Mouse (Mus musculus) midbrain, embryonic 13.5 days (tissue): Measurements from ENCODE around the gene Pmepa1. TPM values are rescaled to one million over a fixed set of nuclear protein-coding genes. Genes with fewer than 3 reads are reported as not detected.

ENCODE experiments used
- ATAC-seq: fragments of 200-750 bp; cut with Nextera tagmentation; 2 replicates; pipeline ENCODE4 v1.8.0; 2017; ENCODE audit warnings: mild to moderate bottlenecking, moderate TSS enrichment, moderate library complexity
- H3K27ac ChIP-seq: fragments of 300-500 bp; sonication (generic); 2 replicates; pipeline ENCODE4 v1.5.1; 2015; ENCODE audit warnings: inconsistent platforms, mild to moderate bottlenecking, moderate library complexity
- H3K27me3 ChIP-seq: fragments of 300-500 bp; sonication (generic); 2 replicates; pipeline ENCODE4 v1.6.1; 2015; ENCODE audit warnings: mild to moderate bottlenecking, inconsistent platforms
- H3K36me3 ChIP-seq: fragments of 300-500 bp; sonication (generic); 2 replicates; pipeline ENCODE4 v1.6.1; 2015; ENCODE audit warnings: mild to moderate bottlenecking, inconsistent platforms
- H3K4me1 ChIP-seq: fragments of 300-500 bp; sonication (generic); replicated peaks from 2 replicates; pipeline ENCODE4 v1.6.1; 2015; ENCODE audit warnings: inconsistent platforms
- H3K4me2 ChIP-seq: fragments of 300-500 bp; sonication (generic); replicated peaks from 2 replicates; pipeline ENCODE4 v1.6.1; 2015; ENCODE audit warnings: moderate library complexity, mild to moderate bottlenecking, inconsistent platforms
- H3K4me3 ChIP-seq: fragments of 300-500 bp; sonication (generic); replicated peaks from 2 replicates; pipeline ENCODE4 v1.5.1; 2015; ENCODE audit warnings: mild to moderate bottlenecking, inconsistent platforms
- H3K9ac ChIP-seq: fragments of 300-500 bp; sonication (generic); replicated peaks from 2 replicates; pipeline ENCODE4 v1.6.1; 2015; ENCODE audit warnings: mild to moderate bottlenecking, inconsistent platforms
- H3K9me3 ChIP-seq: fragments of 300-500 bp; sonication (generic); 2 replicates; pipeline ENCODE4 v1.6.1; 2016; ENCODE audit warnings: mild to moderate bottlenecking, inconsistent platforms
- WGBS: fragments of 180-500 bp; shearing (Covaris S2); methylation state at CpG from one replicate; pipeline ENCODE4 v1.1.7; 2015; 5-methylcytosine and 5-hydroxymethylcytosine counted together
- polyA plus RNA-seq: library from polyadenylated mRNA; unstranded; fragments of >200 nt; fragmentation: Nextera tagmentation; extraction: Ambion mirVana; gene quantifications from 2 replicates; pipeline ENCODE4 v1.2.1, GENCODE M21; 2015

The Pmepa1 gene
- polyA plus RNA-seq, 1 experiment from 2014 or later: 4.7 TPM

DNA sequence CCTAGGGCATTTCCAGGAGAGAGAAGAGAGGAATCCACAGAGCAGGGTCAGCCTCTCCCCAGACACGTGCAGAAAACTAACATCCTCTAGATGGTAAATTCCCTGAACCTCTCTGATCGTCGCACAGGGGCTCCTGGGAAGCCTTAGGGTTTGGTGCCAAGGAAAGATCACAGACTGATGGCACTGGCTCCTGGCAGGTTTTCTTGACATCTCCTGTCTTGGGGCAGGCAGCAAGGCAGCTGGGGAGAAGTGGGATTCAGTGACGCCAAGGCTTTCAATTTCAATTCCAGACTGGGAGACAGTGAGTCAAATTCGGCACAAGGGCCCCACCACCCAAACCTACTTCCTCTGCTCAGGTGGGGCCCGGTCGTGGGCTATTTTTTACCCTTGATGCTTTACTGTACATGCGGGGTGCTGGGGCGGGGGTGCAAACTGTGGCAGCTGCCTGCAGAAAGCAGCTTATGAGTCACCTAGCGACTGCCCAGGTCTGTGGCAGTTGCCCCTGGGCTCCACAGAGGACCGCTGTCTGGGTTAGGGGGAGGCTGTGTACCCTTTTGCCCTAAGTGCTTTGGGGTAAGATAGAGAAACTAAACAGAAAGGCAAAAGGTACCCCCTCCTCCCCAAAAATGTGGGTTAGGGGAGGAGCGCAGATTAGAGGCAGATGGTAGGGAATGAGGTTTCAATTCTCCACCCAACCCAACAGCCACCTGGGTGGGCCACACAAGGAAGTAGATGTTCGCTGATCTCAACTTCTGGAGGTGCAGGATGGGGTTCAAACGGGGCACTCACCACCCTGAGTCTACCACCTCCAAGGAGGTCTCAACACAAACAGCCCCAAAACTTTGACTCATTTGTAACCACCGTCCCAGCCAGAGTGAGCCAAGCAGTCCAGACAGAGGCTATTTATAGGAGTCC, 1.6 kb downstream of the Pmepa1 start:
- WGBS: 16% methylated on average over 15 of the region's 15 CpGs
- Histone ChIP-seq H3K9me3 (no peaks in the 10 kb centered on the region), H3K4me2 (peak overlapping the region; percentile 76), H3K9ac (peak overlapping the region; percentile 99), H3K4me1 (peaks cover 64% of the 10 kb centered on the region), H3K27me3 (0 out of 2 replicates have a peak, but pooled peaks cover 3% of the 10 kb centered on the region), H3K36me3 (no peaks in the 10 kb centered on the region), H3K4me3 (peak overlapping the region; percentile 97), H3K27ac (peak overlapping the region; percentile 91; the same call in 1 of the 2 replicates)
- ATAC-seq: no peak; the same call in 1 of the 2 replicates

DNA sequence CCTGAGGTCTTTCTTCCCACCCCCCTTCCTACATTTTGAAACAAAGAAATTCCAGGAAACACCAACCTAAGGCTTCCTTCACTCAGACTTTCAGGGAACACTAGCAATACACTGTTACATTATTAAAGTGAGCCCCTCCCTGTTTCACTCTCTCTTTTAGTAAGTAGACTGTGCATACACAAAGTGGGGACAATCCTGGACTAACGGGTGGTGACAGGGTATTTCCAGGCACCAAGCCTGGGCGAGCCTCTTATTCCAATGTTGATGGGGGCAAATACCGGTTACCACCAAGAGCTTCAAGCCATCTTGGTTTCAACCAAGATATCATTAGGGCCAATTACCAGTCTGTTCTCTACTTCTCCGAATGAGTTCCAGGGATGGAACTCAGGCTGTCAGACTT, 2.4 kb downstream of the Pmepa1 start:
- WGBS: 57% methylated on average over 4 of the region's 4 CpGs
- no peak overlapping the region for H3K27ac ChIP-seq
- ATAC-seq: no peak
- peak overlapping the region; percentile 97 for H3K4me3 ChIP-seq
- 0 out of 2 replicates have a peak, but pooled peaks cover 3% of the 10 kb centered on the region for H3K27me3 ChIP-seq
- H3K9ac ChIP-seq: peak overlapping the region; percentile 99
- H3K4me1 ChIP-seq: peaks cover 69% of the 10 kb centered on the region
- H3K4me2 ChIP-seq: peak overlapping the region; percentile 76
- H3K36me3 ChIP-seq: no peaks in the 10 kb centered on the region
- no peaks in the 10 kb centered on the region for H3K9me3 ChIP-seq

- Histone ChIP-seq H3K27ac (no peak overlapping the region), H3K9me3 (no peaks in the 10 kb centered on the region), H3K4me1 (peaks cover 78% of the 10 kb centered on the region), H3K36me3 (no peaks in the 10 kb centered on the region), H3K4me2 (no peak overlapping the region), H3K9ac (no peak overlapping the region), H3K27me3 (no peaks in the 10 kb centered on the region), H3K4me3 (no peak overlapping the region)
- no peak for ATAC-seq
- 81% methylated on average over 11 of the region's 11 CpGs for WGBS
These were observed 3.9 kb downstream of the Pmepa1 start for GRCm38 (mm10) chr2:173272354-173272900.

- H3K4me2 ChIP-seq: no peak overlapping the region
- H3K4me3 ChIP-seq: no peak overlapping the region
- H3K9ac ChIP-seq: no peak overlapping the region
- H3K27ac ChIP-seq: no peak overlapping the region
- no peaks in the 10 kb centered on the region for H3K27me3 ChIP-seq
- no peak for ATAC-seq
- 84% methylated on average over 9 of the region's 9 CpGs for WGBS
- no peaks in the 10 kb centered on the region for H3K9me3 ChIP-seq
- peaks cover 78% of the 10 kb centered on the region for H3K4me1 ChIP-seq
- H3K36me3 ChIP-seq: no peaks in the 10 kb centered on the region
These were observed 4.8 kb downstream of the Pmepa1 start for GRCm38 (mm10) chr2:173271541-173271940.

GRCm38 (mm10) chr2:173270601-173271248, 5.6 kb downstream of the Pmepa1 start:
- WGBS: 70% methylated on average over 11 of the region's 11 CpGs
- no peak overlapping the region for H3K4me2 ChIP-seq
- H3K27ac ChIP-seq: no peak overlapping the region
- H3K36me3 ChIP-seq: no peaks in the 10 kb centered on the region
- H3K27me3 ChIP-seq: no peaks in the 10 kb centered on the region
- peaks cover 87% of the 10 kb centered on the region for H3K4me1 ChIP-seq
- no peaks in the 10 kb centered on the region for H3K9me3 ChIP-seq
- H3K9ac ChIP-seq: no peak overlapping the region
- no peak overlapping the region for H3K4me3 ChIP-seq
- ATAC-seq: no peak

- no peaks in the 10 kb centered on the region for H3K27me3 ChIP-seq
- no peaks in the 10 kb centered on the region for H3K36me3 ChIP-seq
- H3K4me1 ChIP-seq: peaks cover 91% of the 10 kb centered on the region
- no peak overlapping the region for H3K4me3 ChIP-seq
- ATAC-seq: no peak
- WGBS: 55% methylated on average over 9 of the region's 9 CpGs
- H3K9ac ChIP-seq: no peak overlapping the region
- no peaks in the 10 kb centered on the region for H3K9me3 ChIP-seq
- no peak overlapping the region for H3K4me2 ChIP-seq
- no peak overlapping the region for H3K27ac ChIP-seq
These were observed 6.1 kb downstream of the Pmepa1 start for GRCm38 (mm10) chr2:173270196-173270595.

DNA sequence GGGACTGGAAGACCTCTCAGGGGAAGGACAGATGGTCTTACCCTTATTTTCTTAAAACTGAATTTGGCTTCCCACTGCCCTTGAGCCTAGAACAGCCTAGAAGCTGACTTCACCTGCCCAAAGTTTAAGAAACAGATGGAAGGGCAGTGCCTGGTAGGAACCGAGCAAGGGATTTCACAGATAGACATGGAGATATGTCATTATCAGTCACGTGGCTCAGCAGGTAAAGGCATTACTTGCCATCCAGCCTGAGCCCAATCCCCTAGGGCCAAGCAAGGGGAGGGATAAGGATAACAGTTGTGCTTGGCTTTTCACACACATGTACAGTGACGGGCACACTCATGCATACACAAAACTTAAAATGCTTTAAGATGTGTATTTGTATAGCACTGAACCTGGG, 8.8 kb downstream of the Pmepa1 start:
- no peak overlapping the region for H3K4me3 ChIP-seq
- ATAC-seq: no peak
- no peak overlapping the region for H3K4me2 ChIP-seq
- no peaks in the 10 kb centered on the region for H3K27me3 ChIP-seq
- H3K9ac ChIP-seq: no peak overlapping the region
- H3K4me1 ChIP-seq: peaks cover 83% of the 10 kb centered on the region
- WGBS: 85% methylated on average over 3 of the region's 3 CpGs
- no peaks in the 10 kb centered on the region for H3K9me3 ChIP-seq
- H3K36me3 ChIP-seq: no peaks in the 10 kb centered on the region
- no peak overlapping the region for H3K27ac ChIP-seq

DNA sequence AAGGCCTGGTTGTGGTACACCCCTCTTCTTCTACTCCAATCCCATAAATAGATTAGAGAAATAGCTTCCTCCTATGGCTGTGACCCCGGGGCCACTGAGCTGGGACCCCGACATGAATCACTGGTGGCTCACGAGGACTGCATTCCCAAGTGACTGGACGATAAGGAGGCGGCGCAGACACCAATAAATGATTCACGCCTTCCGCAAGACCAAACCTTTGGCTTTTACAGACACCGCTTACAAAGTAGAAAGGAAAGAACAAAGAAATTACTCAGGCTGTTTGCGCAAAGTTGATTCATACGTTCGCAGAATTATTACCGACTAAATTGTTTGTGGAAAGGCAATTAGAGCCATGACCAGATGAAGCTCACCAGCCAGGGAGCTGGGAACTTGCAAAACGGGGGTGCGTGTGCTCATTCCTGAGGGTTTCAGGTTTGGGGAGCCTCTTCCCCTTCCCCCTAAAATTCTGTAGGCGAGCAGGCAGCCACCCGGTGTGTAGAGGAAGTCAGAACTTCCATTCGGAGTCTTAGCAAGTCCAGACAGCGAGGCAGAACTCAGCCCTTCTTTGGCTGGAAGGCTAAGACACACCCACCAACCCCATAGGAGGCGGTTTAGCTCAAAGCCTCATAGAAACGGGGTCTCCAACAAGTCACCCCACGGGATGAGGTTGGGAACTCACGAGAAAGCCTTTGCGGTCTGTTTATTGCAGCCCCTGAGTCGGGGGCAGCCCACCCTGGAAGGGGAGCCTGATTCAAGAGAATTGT, 9.8 kb downstream of the Pmepa1 start:
- no peaks in the 10 kb centered on the region for H3K36me3 ChIP-seq
- no peaks in the 10 kb centered on the region for H3K27me3 ChIP-seq
- WGBS: 76% methylated on average over 25 of the region's 25 CpGs
- no peak overlapping the region for H3K27ac ChIP-seq
- H3K4me2 ChIP-seq: no peak overlapping the region
- no peaks in the 10 kb centered on the region for H3K9me3 ChIP-seq
- no peak for ATAC-seq
- H3K9ac ChIP-seq: no peak overlapping the region
- H3K4me3 ChIP-seq: no peak overlapping the region
- peaks cover 83% of the 10 kb centered on the region for H3K4me1 ChIP-seq

- no peak overlapping the region for H3K4me2 ChIP-seq
These were observed 10.7 kb downstream of the Pmepa1 start for GRCm38 (mm10) chr2:173265468-173266265.

DNA sequence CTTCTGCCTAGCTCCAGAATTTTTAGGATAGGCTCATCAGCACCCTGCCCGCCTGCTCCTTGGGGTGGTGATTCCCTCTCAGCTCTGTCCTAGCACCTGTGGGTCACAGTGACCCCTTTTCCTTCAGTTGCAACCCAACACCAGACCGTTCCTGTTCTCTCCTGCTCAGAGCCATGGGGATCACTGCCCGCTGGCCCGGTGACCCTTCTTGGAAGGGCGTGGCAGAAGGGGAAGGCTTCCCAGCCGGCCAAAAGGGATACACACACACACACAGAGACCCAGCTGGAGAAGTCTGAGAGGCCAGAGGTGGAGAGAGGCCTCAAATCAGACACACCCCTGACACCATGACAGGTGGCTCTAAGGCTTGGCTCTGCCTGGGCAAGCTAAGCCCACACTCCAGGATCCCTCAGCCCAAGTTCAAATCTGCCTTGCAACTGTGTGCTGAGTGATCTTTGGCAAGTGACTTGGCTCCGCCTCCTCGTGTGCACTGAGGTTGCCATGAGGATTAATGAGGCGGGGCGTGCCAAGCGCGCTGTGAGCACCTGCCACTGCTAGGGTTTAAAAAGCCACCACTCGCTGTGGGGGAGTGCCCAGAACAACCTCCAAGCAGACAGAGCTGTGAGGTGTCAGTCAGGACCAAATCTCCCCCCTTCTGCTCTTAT, 11.7 kb downstream of the Pmepa1 start:
- no peaks in the 10 kb centered on the region for H3K9me3 ChIP-seq
- 22% methylated on average over 13 of the region's 13 CpGs for WGBS
- no peaks in the 10 kb centered on the region for H3K27me3 ChIP-seq
- no peak overlapping the region for H3K4me3 ChIP-seq
- H3K27ac ChIP-seq: no peak overlapping the region; the same call in 1 of the 2 replicates
- H3K4me2 ChIP-seq: no peak overlapping the region
- ATAC-seq: peak; percentile 57
- H3K36me3 ChIP-seq: no peaks in the 10 kb centered on the region
- H3K9ac ChIP-seq: no peak overlapping the region
- H3K4me1 ChIP-seq: peaks cover 83% of the 10 kb centered on the region

More at GRCm38 (mm10) chr2:173265468-173266265, 10.7 kb downstream of the Pmepa1 start:
- Histone ChIP-seq H3K9ac (no peak overlapping the region), H3K9me3 (no peaks in the 10 kb centered on the region), H3K4me1 (peaks cover 83% of the 10 kb centered on the region), H3K27ac (no peak overlapping the region; the same call in 1 of the 2 replicates), H3K27me3 (no peaks in the 10 kb centered on the region), H3K36me3 (no peaks in the 10 kb centered on the region), H3K4me3 (no peak overlapping the region)
- WGBS: 90% methylated on average over 22 of the region's 22 CpGs
- no peak for ATAC-seq
